Comparison of ENCODE assay signal across 13 mouse cellular contexts in genomic region chrX:142574945-142575710, GRCm38 (mm10).
DNase-seq lines count a peak whose midpoint lies in the region; ATAC-seq and TF ChIP-seq lines count a peak whose summit lies in the region.
"Had no signal": no experiment of that assay in that cellular context is flagged by ENCODE, and none has a peak within 500 bp of the region (broad histone marks: within the 10 kb centered on the region; RNA-seq: fewer than 3 reads in every experiment).

No protein-coding gene starts in this region.

- no peaks in the 10 kb centered on the region for H3K27me3 ChIP-seq in heart, embryonic 13.5 days (replicated peaks)
- no peaks in the 10 kb centered on the region for H3K27me3 ChIP-seq in liver, embryonic 14.5 days (ENCODE audit: control insufficient read depth, insufficient read depth, low read length)
- no peaks in the 10 kb centered on the region for H3K27me3 ChIP-seq in kidney, embryonic 14.5 days (ENCODE audit: control insufficient read depth, insufficient read depth, low read length)
- H3K27me3 ChIP-seq: forebrain, embryonic 13.5 days; lung, embryonic 15.5 days had no signal

- H3K36me3 ChIP-seq in heart, embryonic 13.5 days: no peaks in the 10 kb centered on the region
- H3K36me3 ChIP-seq in liver, embryonic 14.5 days (replicated peaks; ENCODE audit: control insufficient read depth, insufficient read depth, low read depth): no peaks in the 10 kb centered on the region
- no peaks in the 10 kb centered on the region for H3K36me3 ChIP-seq in kidney, embryonic 14.5 days (ENCODE audit: control insufficient read depth, insufficient read depth, low read length)
- H3K36me3 ChIP-seq: lung, embryonic 15.5 days had no signal

- no peak for ATAC-seq in heart, embryonic 13.5 days (ENCODE audit: extremely low read depth, insufficient number of reproducible peaks, low FRiP score, low TSS enrichment)
- peak; percentile 85 for ATAC-seq in liver, embryonic 14.5 days (ENCODE audit: insufficient read depth)
- ATAC-seq in kidney, embryonic 14.5 days (ENCODE audit: low FRiP score, low TSS enrichment): no peak
- ATAC-seq: forebrain, embryonic 13.5 days; intestine, embryonic 16.5 days had no signal

- H3K4me3 ChIP-seq in heart, embryonic 13.5 days: no peak overlapping the region
- no peak overlapping the region for H3K4me3 ChIP-seq in liver, embryonic 14.5 days (ENCODE audit: insufficient read depth in 1 of 2, low read depth in 2 of 2, low read length in 2 of 2)
- H3K4me3 ChIP-seq in kidney, embryonic 14.5 days (ENCODE audit: low read length): no peak overlapping the region
- H3K4me3 ChIP-seq: forebrain, embryonic 13.5 days; left cerebral cortex, adult 2 months; lung, embryonic 15.5 days had no signal

- DNase-seq in heart, adult 8-10 months (ENCODE audit: low spot score): no peak
- peak; percentile 9 for DNase-seq in A20 (ENCODE audit: low read depth, low spot score)
- DNase-seq in MEL-GATA-1-ER (ENCODE audit: extremely low read depth, low read depth): peak; percentile 63
- peak in 1 of 3 experiments; percentile 16 for DNase-seq in liver, embryonic 14.5 days (ENCODE audit: low read depth in 3 of 3, low spot score in 3 of 3)
- DNase-seq in gastrocnemius, adult 8-10 months (ENCODE audit: low spot score in 2 of 2): no peak
- no peak for DNase-seq in frontal cortex, postnatal 14 days (ENCODE audit: low spot score in 2 of 2)
- DNase-seq: right cerebral cortex, postnatal 14 days had no signal

- H3K9me3 ChIP-seq in heart, embryonic 13.5 days: no peaks in the 10 kb centered on the region
- H3K9me3 ChIP-seq in liver, embryonic 14.5 days (ENCODE audit: control insufficient read depth, low read length): no peaks in the 10 kb centered on the region
- no peaks in the 10 kb centered on the region for H3K9me3 ChIP-seq in kidney, embryonic 14.5 days (ENCODE audit: control insufficient read depth, low read length)
- H3K9me3 ChIP-seq: forebrain, embryonic 13.5 days; lung, embryonic 15.5 days had no signal

- peak; percentile 75 for TF ChIP-seq EP300 in liver, embryonic 14.5 days (IDR thresholded peaks at IDR 0.05; ENCODE audit: low read depth)

- WGBS in heart, embryonic 13.5 days: 33% methylated on average over 10 of the region's 10 CpGs
- WGBS in liver, embryonic 14.5 days (ENCODE audit: insufficient replicate concordance): 24% methylated on average over 10 of the region's 10 CpGs
- WGBS in kidney, embryonic 14.5 days: 58% methylated on average over 10 of the region's 10 CpGs

- H3K9ac ChIP-seq in heart, embryonic 13.5 days: no peak overlapping the region
- H3K9ac ChIP-seq in liver, embryonic 14.5 days (replicated peaks): no peak overlapping the region
- H3K9ac ChIP-seq in kidney, embryonic 14.5 days (ENCODE audit: low read depth, low read length): no peak overlapping the region
- H3K9ac ChIP-seq: forebrain, embryonic 13.5 days; lung, embryonic 15.5 days had no signal

- H3K27ac ChIP-seq in heart, embryonic 13.5 days (replicated peaks): peak overlapping the region; percentile 39; the same call in 1 of the 2 replicates
- H3K27ac ChIP-seq in liver, embryonic 14.5 days: no peak overlapping the region
- H3K27ac ChIP-seq in kidney, embryonic 14.5 days (ENCODE audit: low read depth, low read length): no peak overlapping the region
- H3K27ac ChIP-seq: forebrain, embryonic 13.5 days; left cerebral cortex, adult 2 months; lung, embryonic 15.5 days had no signal

- H3K4me1 ChIP-seq in heart, embryonic 13.5 days: peaks cover 11% of the 10 kb centered on the region
- H3K4me1 ChIP-seq in liver, embryonic 14.5 days (replicated peaks; ENCODE audit: control insufficient read depth in 2 of 2, insufficient read depth in 2 of 2, low read length in 1 of 2): peaks cover 2 to 22% of the 10 kb centered on the region in 2 experiments; a peak in 3 of 4 replicates
- no peaks in the 10 kb centered on the region for H3K4me1 ChIP-seq in kidney, embryonic 14.5 days (ENCODE audit: control insufficient read depth, insufficient read depth, low read length)
- H3K4me1 ChIP-seq: forebrain, embryonic 13.5 days; lung, embryonic 15.5 days had no signal

- peak; percentile 58 for TF ChIP-seq CTCF in liver, embryonic 14.5 days (IDR thresholded peaks at IDR 0.05; ENCODE audit: low read depth)

- 0 out of 2 replicates have a peak overlapping the region, but pooled peaks have one; percentile 11 for H3K4me2 ChIP-seq in heart, embryonic 13.5 days
- peak overlapping the region; percentile 5; the same call in 1 of the 2 replicates for H3K4me2 ChIP-seq in liver, embryonic 14.5 days (ENCODE audit: low read depth)
- no peak overlapping the region for H3K4me2 ChIP-seq in kidney, embryonic 14.5 days (replicated peaks; ENCODE audit: low read depth, low read length)
- H3K4me2 ChIP-seq: forebrain, embryonic 13.5 days; lung, embryonic 15.5 days had no signal

Comparison
In these comparisons a context has a peak if more than half of its experiments do, and no peak if none do; other contexts are left out.
1. DNase-seq: peak in A20 (single experiment) and MEL-GATA-1-ER (single experiment); none in heart, adult 8-10 months (single experiment), gastrocnemius, adult 8-10 months (0 of 2) and frontal cortex, postnatal 14 days (0 of 2).